Mouse (Mus musculus) brain, embryonic 14.5 days (tissue): ENCODE measurements around the gene Bcat1.

Experiments used
- CTCF ChIP-seq: fragments of 200-500 bp; IDR thresholded peaks from 2 replicates; pipeline ENCODE4 v1.5.1; 2012; ENCODE audit warnings: inconsistent platforms, mild to moderate bottlenecking, moderate library complexity, borderline replicate concordance; ENCODE audit not compliant: insufficient read depth, insufficient read length; ENCODE audit errors: extremely low read depth
- POLR2A ChIP-seq: fragments of 200-500 bp; IDR thresholded peaks from 2 replicates; pipeline ENCODE4 v1.6.1; 2012; ENCODE audit warnings: mild to moderate bottlenecking, inconsistent platforms, borderline replicate concordance; ENCODE audit not compliant: poor library complexity, insufficient read depth, insufficient read length, severe bottlenecking; ENCODE audit errors: extremely low read depth

- TF ChIP-seq CTCF (no peak), POLR2A (no peak)
These were observed 93.9 kb downstream of the Bcat1 start for GRCm38 (mm10) chr6:144982093-144982492.
